Mouse (Mus musculus): ENCODE results near the gene Clnk. TPM values are rescaled to one million over a fixed set of nuclear protein-coding genes. Genes with fewer than 3 reads are reported as not detected.

Clnk gene
- total RNA-seq, 2 experiments from 2014 or later: not detected

Other genes starting within 250 kb of the Clnk start
- 1 to 10 TPM; 4.9 to 5.1 TPM for gene Zfp518b, start 192.0 kb downstream of the Clnk start, total RNA-seq (2021)

Data from heart, postnatal 25 days (tissue).